Mouse (Mus musculus): ENCODE data around the gene Tapbp.

Gene Tapbp

GRCm38 (mm10) chr17:33968489-33968888 lies 52.8 kb downstream of the Tapbp start:
- DNase-seq (ENCODE audit: low spot score) = peak; percentile 92

GRCm38 (mm10) chr17:33968927-33969326 lies 53.2 kb downstream of the Tapbp start:
- DNase-seq (ENCODE audit: low spot score) = peak; percentile 64

- no peak for DNase-seq (ENCODE audit: low spot score)
These were observed 53.7 kb downstream of the Tapbp start for GRCm38 (mm10) chr17:33969394-33969793.

- peak; percentile 71 for DNase-seq (ENCODE audit: low spot score)
These were observed 57.0 kb downstream of the Tapbp start for GRCm38 (mm10) chr17:33972691-33973090.

GRCm38 (mm10) chr17:33973572-33973971 lies 57.9 kb downstream of the Tapbp start:
- DNase-seq (ENCODE audit: low spot score) = no peak

GRCm38 (mm10) chr17:33977861-33978557 lies 62.3 kb downstream of the Tapbp start:
- no peak for DNase-seq (ENCODE audit: low spot score)

- DNase-seq (ENCODE audit: low spot score) = peak; percentile 60
These were observed 62.9 kb downstream of the Tapbp start for GRCm38 (mm10) chr17:33978631-33979031.

Data from embryo, embryonic 10.5 days (tissue).